Mouse (Mus musculus): ENCODE data around the gene Rnf149. TPM values are rescaled to one million over a fixed set of nuclear protein-coding genes. Genes with fewer than 3 reads are reported as not detected.

The Rnf149 gene
- polyA plus RNA-seq, 1 experiment: 24.4 TPM

- DNase-seq (ENCODE audit: low read depth): no peak
- TF ChIP-seq CTCF (IDR thresholded peaks at IDR 0.05; ENCODE audit: borderline replicate concordance, extremely low read depth, insufficient read depth, insufficient read length) (no peak), POLR2A (IDR thresholded peaks at IDR 0.05; ENCODE audit: borderline replicate concordance, extremely low read depth, insufficient read depth, insufficient read length, poor library complexity, severe bottlenecking) (no peak)
Measured at GRCm38 (mm10) chr1:39540592-39540991, 36.6 kb downstream of the Rnf149 start.

GRCm38 (mm10) chr1:39537631-39538380 lies 39.4 kb downstream of the Rnf149 start:
- TF ChIP-seq POLR2A (IDR thresholded peaks at IDR 0.05; ENCODE audit: borderline replicate concordance, extremely low read depth, insufficient read depth, insufficient read length, poor library complexity, severe bottlenecking): no peak
- no peak for TF ChIP-seq CTCF (IDR thresholded peaks at IDR 0.05; ENCODE audit: borderline replicate concordance, extremely low read depth, insufficient read depth, insufficient read length)
- DNase-seq (ENCODE audit: low read depth): no peak

GRCm38 (mm10) chr1:39536701-39537100 lies 40.5 kb downstream of the Rnf149 start:
- no peak for DNase-seq (ENCODE audit: low read depth)
- TF ChIP-seq CTCF (IDR thresholded peaks at IDR 0.05; ENCODE audit: borderline replicate concordance, extremely low read depth, insufficient read depth, insufficient read length) (no peak), POLR2A (IDR thresholded peaks at IDR 0.05; ENCODE audit: borderline replicate concordance, extremely low read depth, insufficient read depth, insufficient read length, poor library complexity, severe bottlenecking) (no peak)

- TF ChIP-seq POLR2A (IDR thresholded peaks at IDR 0.05; ENCODE audit: borderline replicate concordance, extremely low read depth, insufficient read depth, insufficient read length, poor library complexity, severe bottlenecking) (peak; percentile 95), CTCF (IDR thresholded peaks at IDR 0.05; ENCODE audit: borderline replicate concordance, extremely low read depth, insufficient read depth, insufficient read length) (no peak)
- DNase-seq (ENCODE audit: low read depth): peak; percentile 99
Measured at GRCm38 (mm10) chr1:39535515-39536311, 41.5 kb downstream of the Rnf149 start.

- DNase-seq (ENCODE audit: low read depth): no peak
- TF ChIP-seq CTCF (IDR thresholded peaks at IDR 0.05; ENCODE audit: borderline replicate concordance, extremely low read depth, insufficient read depth, insufficient read length) (no peak), POLR2A (IDR thresholded peaks at IDR 0.05; ENCODE audit: borderline replicate concordance, extremely low read depth, insufficient read depth, insufficient read length, poor library complexity, severe bottlenecking) (no peak)
Measured at GRCm38 (mm10) chr1:39534831-39535230, 42.4 kb downstream of the Rnf149 start, which contains the start of gene Cnot11. Gene Cnot11, plus strand, starts transcription at chr1:39534992.

- DNase-seq (ENCODE audit: low read depth): no peak
- TF ChIP-seq CTCF (IDR thresholded peaks at IDR 0.05; ENCODE audit: borderline replicate concordance, extremely low read depth, insufficient read depth, insufficient read length) (no peak), POLR2A (IDR thresholded peaks at IDR 0.05; ENCODE audit: borderline replicate concordance, extremely low read depth, insufficient read depth, insufficient read length, poor library complexity, severe bottlenecking) (no peak)
Measured at GRCm38 (mm10) chr1:39533917-39534316, 43.3 kb downstream of the Rnf149 start.

DNA sequence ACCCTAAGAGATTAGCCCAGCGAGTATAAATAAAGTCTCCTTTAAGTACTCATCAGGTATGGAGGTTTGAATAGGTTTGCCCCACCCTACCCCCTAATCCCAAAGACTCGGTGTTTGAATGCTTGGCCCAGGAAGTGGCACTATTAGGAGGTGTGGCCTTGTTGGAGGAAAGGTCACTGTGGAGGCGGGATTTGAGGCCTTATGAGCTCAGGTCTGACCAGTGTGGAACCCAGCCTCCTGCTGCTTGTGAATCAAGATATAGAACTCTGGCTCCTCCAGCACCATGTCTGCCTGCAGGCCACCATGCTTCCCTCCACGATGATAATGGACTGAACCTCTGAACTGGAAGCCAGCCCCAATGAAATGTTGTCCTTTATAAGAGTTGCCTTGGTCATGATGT lies 46.2 kb downstream of the Rnf149 start:
- no peak for TF ChIP-seq CTCF (IDR thresholded peaks at IDR 0.05; ENCODE audit: borderline replicate concordance, extremely low read depth, insufficient read depth, insufficient read length)
- TF ChIP-seq POLR2A (IDR thresholded peaks at IDR 0.05; ENCODE audit: borderline replicate concordance, extremely low read depth, insufficient read depth, insufficient read length, poor library complexity, severe bottlenecking): no peak
- DNase-seq (ENCODE audit: low read depth): no peak

GRCm38 (mm10) chr1:39530258-39530943 lies 46.8 kb downstream of the Rnf149 start:
- TF ChIP-seq CTCF (IDR thresholded peaks at IDR 0.05; ENCODE audit: borderline replicate concordance, extremely low read depth, insufficient read depth, insufficient read length): peak; percentile 77; the same call in 1 of the 2 replicates
- TF ChIP-seq POLR2A (IDR thresholded peaks at IDR 0.05; ENCODE audit: borderline replicate concordance, extremely low read depth, insufficient read depth, insufficient read length, poor library complexity, severe bottlenecking): no peak
- peak; percentile 79 for DNase-seq (ENCODE audit: low read depth)

GRCm38 (mm10) chr1:39528319-39528718 lies 48.9 kb downstream of the Rnf149 start:
- no peak for TF ChIP-seq CTCF (IDR thresholded peaks at IDR 0.05; ENCODE audit: borderline replicate concordance, extremely low read depth, insufficient read depth, insufficient read length)
- TF ChIP-seq POLR2A (IDR thresholded peaks at IDR 0.05; ENCODE audit: borderline replicate concordance, extremely low read depth, insufficient read depth, insufficient read length, poor library complexity, severe bottlenecking): no peak

GRCm38 (mm10) chr1:39527432-39527831 lies 49.8 kb downstream of the Rnf149 start:
- TF ChIP-seq POLR2A (IDR thresholded peaks at IDR 0.05; ENCODE audit: borderline replicate concordance, extremely low read depth, insufficient read depth, insufficient read length, poor library complexity, severe bottlenecking) (no peak), CTCF (IDR thresholded peaks at IDR 0.05; ENCODE audit: borderline replicate concordance, extremely low read depth, insufficient read depth, insufficient read length) (peak; percentile 82)
- peak; percentile 75 for DNase-seq (ENCODE audit: low read depth)

More at GRCm38 (mm10) chr1:39528319-39528718, 48.9 kb downstream of the Rnf149 start:
- no peak for DNase-seq (ENCODE audit: low read depth)
